ENCODE assay signal across 36 mouse cellular contexts in the genomic region with DNA sequence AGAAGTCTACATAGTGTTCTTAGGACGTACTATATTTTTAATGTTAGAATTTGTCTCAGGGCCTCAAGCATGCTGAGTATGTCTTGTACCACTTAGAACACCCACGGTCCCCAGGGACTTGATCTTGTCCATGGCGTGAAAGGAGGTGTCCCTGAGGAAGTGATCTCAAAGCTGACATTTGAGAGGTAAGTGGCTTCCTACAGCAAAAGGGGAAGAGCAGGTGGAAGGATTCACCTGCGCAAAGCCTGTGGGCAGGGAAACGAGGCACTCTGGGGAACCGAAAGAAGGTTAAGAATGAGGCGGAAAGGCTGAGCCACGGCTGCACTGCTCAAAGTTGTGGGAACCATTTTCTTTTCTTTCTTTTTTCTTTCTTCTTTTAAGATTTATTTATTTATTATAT. TPM values are rescaled to one million over a fixed set of nuclear protein-coding genes. Genes with fewer than 3 reads are reported as not detected.
"Had no signal": no experiment of that assay in that cellular context is flagged by ENCODE, and none has a peak within 500 bp of the region (broad histone marks: within the 10 kb centered on the region; RNA-seq: fewer than 3 reads in every experiment).

No protein-coding gene starts in this region.

- DNase-seq: gastrocnemius, adult 2 months; gastrocnemius, postnatal 10 days; gastrocnemius, postnatal 25 days; heart, adult 18-20 months; heart, postnatal 10 days; heart, postnatal 36 days; kidney, adult 11 months; kidney, adult 2 months; kidney, adult 9 months; kidney, postnatal 10 days; kidney, postnatal 25 days; kidney, postnatal 4 days; liver; liver, embryonic 13.5 days had no signal

- H3K4me1 ChIP-seq: heart, embryonic 12.5 days; hindbrain, embryonic 13.5 days; hindbrain, embryonic 15.5 days; limb, embryonic 12.5 days; liver, embryonic 13.5 days had no signal

- H3K9me3 ChIP-seq: heart, embryonic 12.5 days; hindbrain, embryonic 13.5 days; hindbrain, embryonic 15.5 days; limb, embryonic 10.5 days; limb, embryonic 12.5 days; liver, embryonic 13.5 days had no signal

- H3K27ac ChIP-seq: gastrocnemius, adult 2 months; hindbrain, embryonic 13.5 days; hindbrain, embryonic 15.5 days; hindbrain, postnatal 0 days; left cerebral cortex, adult 2 months; limb, embryonic 10.5 days; limb, embryonic 12.5 days; liver, embryonic 13.5 days had no signal

- ATAC-seq: hindbrain, postnatal 0 days; intestine, embryonic 16.5 days had no signal

- H3K4me2 ChIP-seq: heart, embryonic 12.5 days; hindbrain, embryonic 13.5 days; hindbrain, embryonic 15.5 days; limb, embryonic 12.5 days; liver, embryonic 11.5 days; liver, embryonic 13.5 days had no signal

- H3K4me3 ChIP-seq: gastrocnemius, adult 2 months; heart, embryonic 12.5 days; hindbrain, embryonic 13.5 days; hindbrain, embryonic 15.5 days; layer of hippocampus, adult 2 months; left cerebral cortex, adult 2 months; limb, embryonic 10.5 days; limb, embryonic 12.5 days; liver, embryonic 13.5 days had no signal

- H3K36me3 ChIP-seq: heart, embryonic 12.5 days; hindbrain, embryonic 13.5 days; hindbrain, embryonic 15.5 days; limb, embryonic 10.5 days; limb, embryonic 12.5 days; liver, embryonic 13.5 days had no signal

- H3K27me3 ChIP-seq: heart, embryonic 12.5 days; hindbrain, embryonic 13.5 days; hindbrain, embryonic 15.5 days; liver, embryonic 13.5 days had no signal

- H3K9ac ChIP-seq: heart, embryonic 12.5 days; hindbrain, embryonic 13.5 days; hindbrain, embryonic 15.5 days; limb, embryonic 12.5 days; liver, embryonic 13.5 days had no signal

RNA-seq across cellular contexts. Expression of gene Urad, which starts 29.7 kb away (rescaled TPM):
- total RNA-seq: gastrocnemius, adult 2 months; gastrocnemius, postnatal 10 days; gastrocnemius, postnatal 25 days; gastrocnemius, postnatal 4 days; heart, adult 18-20 months; heart, postnatal 10 days; heart, postnatal 36 days; hematopoietic stem cell, adult 5-6 weeks; hindbrain, postnatal 0 days; layer of hippocampus, adult 2 months; layer of hippocampus, postnatal 10 days; layer of hippocampus, postnatal 25 days; left cerebral cortex, adult 2 months; left cerebral cortex, postnatal 14 days; left cerebral cortex, postnatal 36 days had no signal
- polyA plus RNA-seq: frontal cortex, adult 2 months; heart, embryonic 12.5 days; heart, embryonic 14.5 days; heart, embryonic 16.5 days; hindbrain, embryonic 11.5 days; hindbrain, embryonic 13.5 days; hindbrain, embryonic 15.5 days; hindbrain, postnatal 0 days; kidney, adult 2 months; kidney, embryonic 16.5 days; limb, embryonic 10.5 days; limb, embryonic 12.5 days; limb, embryonic 14.5 days had no signal

RNA-seq across cellular contexts. Expression of gene Cdx2, which starts 44.9 kb away (rescaled TPM):
- total RNA-seq: gastrocnemius, adult 2 months; gastrocnemius, postnatal 10 days; gastrocnemius, postnatal 25 days; gastrocnemius, postnatal 4 days; heart, adult 18-20 months; heart, postnatal 10 days; heart, postnatal 36 days; hindbrain, postnatal 0 days; layer of hippocampus, adult 2 months; layer of hippocampus, postnatal 10 days; layer of hippocampus, postnatal 25 days; left cerebral cortex, adult 2 months; left cerebral cortex, postnatal 14 days; left cerebral cortex, postnatal 36 days had no signal
- polyA plus RNA-seq: heart, embryonic 12.5 days; heart, embryonic 14.5 days; hindbrain, embryonic 11.5 days; hindbrain, embryonic 13.5 days; hindbrain, embryonic 15.5 days; hindbrain, postnatal 0 days; kidney, adult 2 months; kidney, embryonic 16.5 days; limb, embryonic 12.5 days; liver, embryonic 13.5 days had no signal

RNA-seq across cellular contexts. Expression of gene Flt3, which starts 48.4 kb away (rescaled TPM):
- total RNA-seq: gastrocnemius, adult 2 months; gastrocnemius, postnatal 25 days; gastrocnemius, postnatal 4 days had no signal
- polyA plus RNA-seq: heart, embryonic 14.5 days had no signal
